Mouse (Mus musculus) hindbrain, embryonic 14.5 days (tissue): Measurements from ENCODE around the gene Zfp385c. TPM values are rescaled to one million over a fixed set of nuclear protein-coding genes. Genes with fewer than 3 reads are reported as not detected.

Experiments
- polyA plus RNA-seq: library from polyadenylated mRNA; unstranded; fragments of >200 nt; fragmentation: Nextera tagmentation; extraction: Ambion mirVana; gene quantifications from 2 replicates; pipeline ENCODE4 v1.2.1, GENCODE M21; 2014

The Zfp385c gene
- polyA plus RNA-seq, 1 experiment from 2014 or later = 0.20 TPM

Other genes starting within 250 kb of the Zfp385c start
- 15.6 and 17.7 TPM in 2 replicates for gene Klhl11, start 219.7 kb downstream of the Zfp385c start, polyA plus RNA-seq
- 224 and 244 TPM in 2 replicates for gene Acly, start 164.5 kb downstream of the Zfp385c start, polyA plus RNA-seq
- gene Ttc25, start 146.8 kb downstream of the Zfp385c start, polyA plus RNA-seq = 2.0 and 2.7 TPM in 2 replicates
- 47.2 and 53.3 TPM in 2 replicates for gene Cnp, start 117.6 kb downstream of the Zfp385c start, polyA plus RNA-seq
- gene Nkiras2, start 73.2 kb downstream of the Zfp385c start, polyA plus RNA-seq = 103 TPM in 2 replicates
- 91.0 and 91.6 TPM in 2 replicates for gene Dnajc7, start 72.3 kb downstream of the Zfp385c start, polyA plus RNA-seq
- gene Dhx58, start 11.8 kb upstream of the Zfp385c start, polyA plus RNA-seq = 0.85 and 1.7 TPM in 2 replicates
- 57.8 and 64.1 TPM in 2 replicates for gene Kat2a, start 20.0 kb upstream of the Zfp385c start, polyA plus RNA-seq
- not detected in 2 replicates for gene Hspb9, start 21.4 kb upstream of the Zfp385c start, polyA plus RNA-seq
- 80.5 and 105 TPM in 2 replicates for gene Rab5c, start 45.8 kb upstream of the Zfp385c start, polyA plus RNA-seq
- gene Kcnh4, start 67.5 kb upstream of the Zfp385c start, polyA plus RNA-seq = 7.6 and 8.8 TPM in 2 replicates
- gene Hcrt, start 70.5 kb upstream of the Zfp385c start, polyA plus RNA-seq = 0.78 TPM in 1 of 2 replicates, not detected in the other
- gene Ghdc, start 78.5 kb upstream of the Zfp385c start, polyA plus RNA-seq = 2.7 and 4.4 TPM in 2 replicates
- 19.0 and 19.8 TPM in 2 replicates for gene Stat5b, start 158.3 kb upstream of the Zfp385c start, polyA plus RNA-seq
- gene Stat5a, start 166.9 kb upstream of the Zfp385c start, polyA plus RNA-seq = 1.4 and 1.7 TPM in 2 replicates
- gene Stat3, start 247.1 kb upstream of the Zfp385c start, polyA plus RNA-seq = 49.1 and 50.6 TPM in 2 replicates